Mouse (Mus musculus) c-Kit-positive CD71-negative TER-119-negative erythroid progenitor cells, embryonic 14.5 days (primary cell): ENCODE results near the gene Mtor.
A peak's percentile ranks its signal among the peaks of the same experiment; 100 is the strongest.

ENCODE experiments used
- DNase-seq: peaks from one replicate; pipeline ENCODE4 v3.0.0-alpha.2; 2013; ENCODE audit warnings: low read depth

Gene Mtor

DNA sequence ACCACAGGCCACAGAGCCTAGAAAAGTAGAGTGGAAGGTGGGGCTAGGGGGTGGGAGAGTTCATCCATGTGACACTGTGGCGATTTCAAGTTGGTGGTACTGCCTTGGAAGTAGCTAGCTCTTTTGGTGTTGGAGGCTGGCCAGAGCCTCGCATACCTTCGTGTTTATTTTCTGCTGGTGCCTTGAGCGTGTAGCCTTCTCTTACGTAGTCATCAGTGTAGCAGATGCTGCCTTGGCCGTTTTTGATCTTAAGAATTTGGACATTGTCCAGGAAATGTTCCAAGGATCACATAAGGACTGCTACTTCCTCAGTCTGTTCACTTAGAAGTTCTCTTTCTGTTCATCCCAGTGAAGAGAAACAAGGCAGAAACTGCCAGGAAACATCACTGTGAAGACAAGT is 42.1 kb downstream of the Mtor start:
- no peak for DNase-seq

DNA sequence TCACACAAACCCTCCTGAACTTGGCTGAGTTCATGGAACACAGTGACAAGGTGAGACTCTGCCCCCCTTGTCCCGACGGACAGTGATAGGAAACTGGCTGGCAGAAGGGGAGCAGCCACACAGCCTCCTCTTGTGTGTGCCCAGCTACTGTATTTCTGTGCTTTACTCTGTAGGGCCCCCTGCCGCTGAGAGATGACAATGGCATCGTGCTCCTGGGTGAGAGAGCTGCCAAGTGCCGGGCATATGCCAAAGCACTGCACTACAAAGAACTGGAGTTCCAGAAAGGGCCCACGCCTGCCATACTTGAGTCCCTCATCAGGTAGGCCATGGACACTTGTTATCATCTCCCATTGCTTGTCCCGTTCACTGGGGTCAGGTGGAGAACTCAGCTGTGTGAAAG is 43.0 kb downstream of the Mtor start:
- DNase-seq = no peak

DNA sequence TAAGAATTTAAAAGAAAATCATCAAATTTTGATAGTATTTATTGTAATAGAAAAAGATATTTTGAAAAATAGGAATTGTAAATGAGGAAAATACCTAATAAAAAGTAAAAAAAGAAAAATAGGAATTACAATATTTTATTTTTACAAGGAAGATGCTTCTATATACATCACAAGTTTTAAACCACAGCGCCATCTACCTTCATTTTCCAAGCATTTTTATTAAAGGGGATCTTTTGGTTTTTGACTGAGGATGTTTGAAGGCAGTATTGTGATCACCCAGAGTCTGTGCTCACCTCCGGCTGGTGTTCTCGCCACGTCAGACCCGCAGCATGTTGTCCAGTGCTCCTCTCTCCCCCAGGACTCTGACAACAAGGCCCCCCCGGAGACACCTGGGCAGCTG is 46.7 kb downstream of the Mtor start:
- DNase-seq = no peak

DNA sequence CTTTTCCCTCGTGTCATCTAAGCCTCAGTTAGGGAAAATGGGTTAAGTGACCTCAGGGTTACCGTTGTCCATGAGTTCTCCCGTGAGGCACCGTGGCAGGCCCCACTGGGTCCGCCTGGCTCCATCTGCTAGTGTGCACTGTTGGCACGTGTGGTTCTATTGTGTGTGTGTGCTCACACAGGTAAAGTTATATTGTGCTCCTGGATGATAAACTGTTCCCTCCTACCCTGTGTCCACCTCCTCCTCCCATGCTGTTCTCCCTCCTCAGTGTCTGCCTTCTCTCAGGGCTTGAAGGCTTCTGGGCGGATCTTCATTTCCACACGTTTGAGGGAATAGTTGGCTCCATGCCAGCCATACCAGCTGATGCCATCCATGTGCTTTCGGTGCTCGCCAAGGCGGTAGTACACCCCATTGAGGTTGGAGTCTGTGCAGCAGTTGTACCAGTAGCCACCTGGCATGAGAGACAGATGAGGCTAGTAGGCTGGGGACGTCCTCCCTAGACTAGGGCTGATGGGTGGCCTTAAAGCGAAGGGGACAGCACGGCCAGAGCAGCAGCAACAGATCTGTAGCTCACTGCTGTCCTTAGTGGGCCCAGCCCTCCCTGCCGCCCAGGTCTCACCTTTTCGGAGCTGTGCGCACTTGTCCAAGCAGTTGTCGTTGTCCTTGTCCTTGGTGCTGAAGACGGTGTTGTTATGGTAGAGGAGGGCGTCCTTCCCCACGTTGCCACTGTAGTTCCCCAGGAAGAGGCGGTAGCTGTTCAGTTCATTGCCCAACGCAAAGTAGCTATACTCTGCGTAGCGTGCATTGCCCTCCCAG is 47.7 kb downstream of the Mtor start:
- DNase-seq = no peak

DNA sequence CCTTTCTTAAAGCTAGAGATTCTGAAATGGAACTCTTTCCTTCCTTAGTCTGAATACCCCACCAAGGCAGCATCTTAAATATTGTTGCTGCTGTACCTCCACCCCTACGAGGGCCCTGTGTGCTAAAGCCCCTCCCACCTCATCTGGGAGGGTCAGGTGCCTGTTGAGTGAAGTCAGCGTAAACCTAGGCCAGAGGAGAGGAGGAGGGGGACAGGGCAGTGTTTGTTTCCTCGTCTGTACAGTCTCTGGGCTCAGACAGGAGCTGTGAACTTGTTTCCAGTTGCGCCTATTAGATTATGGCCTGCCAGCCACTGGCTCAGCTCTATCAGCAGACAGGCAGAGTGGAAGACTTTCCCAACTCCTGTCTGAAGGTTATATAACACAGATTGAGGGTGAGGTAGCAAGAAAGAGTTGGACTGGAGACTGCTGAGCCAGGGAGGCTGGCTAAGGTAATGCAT is 52.0 kb downstream of the Mtor start, which contains the start of gene Angptl7:
Gene Angptl7 (minus strand): TSS at position 51 of the 458 bp plus-strand sequence.
- no peak for DNase-seq

DNA sequence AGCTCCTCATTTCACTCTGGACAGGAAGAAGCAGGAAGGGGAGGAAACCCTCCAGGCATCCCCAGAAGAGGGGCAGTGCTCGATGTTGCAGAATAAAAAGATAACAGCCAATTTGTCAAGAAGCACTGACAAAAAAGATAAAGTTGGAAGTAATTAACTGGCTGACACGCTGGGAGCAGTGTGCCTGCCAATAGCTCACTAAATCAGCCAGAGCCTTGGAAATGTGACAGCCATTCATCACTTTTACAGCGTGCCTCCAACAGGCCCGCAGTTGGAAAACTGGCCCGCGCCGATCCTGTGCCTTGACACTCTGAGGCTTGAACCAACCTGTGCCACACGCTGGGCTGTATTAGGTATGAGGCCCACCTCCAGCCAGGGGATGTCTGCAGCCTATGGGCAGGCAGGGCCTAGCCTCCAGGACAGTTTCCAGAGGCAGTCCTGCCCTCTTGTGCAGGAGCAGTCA is 56.1 kb downstream of the Mtor start:
- DNase-seq = no peak

DNA sequence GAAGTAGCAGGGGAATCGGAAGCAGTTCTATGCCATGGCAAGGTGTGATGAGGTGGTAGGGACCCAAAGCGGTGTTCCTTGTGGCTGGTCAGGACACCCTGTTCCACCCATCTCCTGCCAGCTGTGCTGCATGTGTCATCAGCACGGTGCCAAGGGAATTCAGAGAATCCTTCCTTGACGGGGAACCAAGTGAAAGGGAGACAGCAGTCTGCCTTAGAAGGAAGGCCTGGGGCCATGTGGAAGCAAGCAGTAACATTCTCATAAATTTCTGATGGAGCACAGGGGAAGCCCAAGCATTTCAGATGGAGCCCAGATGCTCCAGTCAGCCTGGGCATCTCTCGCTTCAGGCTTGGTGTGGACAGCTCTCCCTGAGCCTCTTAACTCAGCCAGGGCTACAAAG is 59.2 kb downstream of the Mtor start:
- no peak for DNase-seq

DNA sequence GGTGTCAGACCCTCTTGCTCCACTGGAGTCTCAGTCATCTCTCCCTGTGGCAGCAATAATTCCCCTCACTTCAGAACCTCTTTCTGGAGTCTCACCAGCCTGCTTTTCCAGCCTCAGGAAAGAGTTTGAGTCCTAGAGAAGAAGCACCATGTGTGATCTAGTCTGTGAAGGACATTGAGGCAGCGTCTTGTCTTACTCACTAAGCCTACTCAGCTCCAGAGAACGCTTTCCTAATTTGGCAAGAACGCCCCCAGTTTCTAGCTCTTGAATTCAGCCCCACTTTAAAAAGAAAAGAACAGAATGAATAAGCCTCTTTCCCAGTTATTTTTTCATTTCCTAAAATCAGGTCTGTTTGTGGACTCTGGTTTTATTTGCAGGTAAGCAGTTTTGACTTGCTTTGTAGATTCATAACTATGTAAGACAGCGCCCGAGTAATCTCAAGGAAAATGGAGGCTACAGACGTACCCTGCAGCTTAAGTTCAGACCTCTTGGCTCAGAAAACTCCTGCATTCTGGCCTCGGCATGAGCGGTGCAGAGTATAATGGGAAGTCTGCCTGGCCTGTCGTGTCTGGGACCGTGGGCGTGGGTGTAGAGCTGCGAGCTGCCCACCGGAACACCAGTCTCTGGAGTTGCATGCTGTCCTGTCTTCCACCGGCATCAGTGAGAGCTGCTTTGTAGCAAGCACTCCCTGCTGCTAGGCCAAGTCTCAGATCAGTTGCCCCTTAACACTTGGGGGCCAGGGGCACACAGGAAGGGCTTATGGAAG is 59.9 kb downstream of the Mtor start:
- no peak for DNase-seq

DNA sequence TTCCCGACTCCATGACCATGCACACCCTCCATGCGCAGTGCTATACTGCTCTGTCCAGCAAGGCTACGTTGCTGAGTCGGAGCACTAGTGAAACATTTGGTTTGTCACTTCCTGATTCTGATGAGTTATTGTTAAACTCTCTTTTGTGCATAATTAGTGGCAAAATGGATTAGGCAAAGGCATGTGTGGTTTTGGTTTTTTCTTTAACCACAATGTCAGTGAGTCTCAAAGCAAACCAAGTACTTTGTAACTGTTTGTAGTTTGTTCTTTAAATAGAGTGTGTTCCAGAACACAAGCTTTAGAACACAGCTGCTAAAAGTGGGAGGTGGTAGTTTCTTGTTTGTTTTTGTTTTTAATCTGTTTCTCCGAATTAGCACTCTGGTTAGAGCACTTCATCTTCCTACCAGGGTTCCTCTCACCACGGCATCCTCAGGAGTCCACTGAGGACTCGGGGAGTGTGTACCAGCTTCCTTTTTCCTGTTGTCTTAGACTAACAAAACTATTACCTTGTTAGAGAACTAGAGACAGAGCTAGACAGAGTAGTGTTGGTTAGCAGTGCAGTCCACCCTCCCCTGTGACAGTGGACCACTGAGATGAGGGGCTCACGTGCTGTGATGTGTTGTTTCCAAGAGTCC is 61.2 kb downstream of the Mtor start:
- peak; percentile 9 for DNase-seq

DNA sequence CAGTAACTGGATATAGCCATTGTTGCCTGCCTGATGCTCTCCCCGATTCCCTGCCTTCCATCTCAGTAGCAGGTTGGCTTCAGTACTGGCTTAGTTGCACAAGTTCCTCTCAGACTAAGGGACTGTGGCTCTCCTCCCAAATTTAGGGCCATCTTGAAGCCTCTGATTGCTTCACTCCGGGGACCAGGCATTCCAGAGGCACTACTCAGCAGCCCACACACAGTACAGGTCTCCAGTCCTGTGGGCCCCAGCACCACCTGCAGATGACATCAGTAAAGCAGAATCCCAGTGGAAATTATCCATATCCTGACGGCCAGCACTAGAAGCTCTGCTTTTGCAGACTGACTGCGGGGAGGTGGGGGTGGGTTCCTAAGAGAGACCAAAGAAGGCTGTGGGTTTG is 62.3 kb downstream of the Mtor start:
- no peak for DNase-seq

DNA sequence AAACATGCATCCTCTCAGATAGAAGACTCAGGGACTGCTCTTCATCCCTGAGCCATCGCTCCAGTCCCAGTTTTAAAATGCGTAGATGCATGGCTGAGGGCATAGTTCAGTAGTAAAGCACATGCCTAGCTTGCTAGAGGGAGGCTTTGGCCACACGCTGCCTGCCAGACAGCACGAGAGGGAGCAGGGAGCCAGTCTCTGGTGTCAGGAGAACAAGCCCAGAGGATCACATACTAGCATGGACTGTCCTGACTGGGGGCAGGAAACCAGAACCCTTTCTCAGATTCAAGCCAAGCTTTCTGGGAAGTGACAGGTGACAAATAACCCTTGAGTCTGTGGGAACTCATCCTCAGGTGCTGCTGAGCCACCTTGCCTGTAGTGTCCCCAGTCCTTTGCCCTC is 62.9 kb downstream of the Mtor start:
- DNase-seq = no peak

DNA sequence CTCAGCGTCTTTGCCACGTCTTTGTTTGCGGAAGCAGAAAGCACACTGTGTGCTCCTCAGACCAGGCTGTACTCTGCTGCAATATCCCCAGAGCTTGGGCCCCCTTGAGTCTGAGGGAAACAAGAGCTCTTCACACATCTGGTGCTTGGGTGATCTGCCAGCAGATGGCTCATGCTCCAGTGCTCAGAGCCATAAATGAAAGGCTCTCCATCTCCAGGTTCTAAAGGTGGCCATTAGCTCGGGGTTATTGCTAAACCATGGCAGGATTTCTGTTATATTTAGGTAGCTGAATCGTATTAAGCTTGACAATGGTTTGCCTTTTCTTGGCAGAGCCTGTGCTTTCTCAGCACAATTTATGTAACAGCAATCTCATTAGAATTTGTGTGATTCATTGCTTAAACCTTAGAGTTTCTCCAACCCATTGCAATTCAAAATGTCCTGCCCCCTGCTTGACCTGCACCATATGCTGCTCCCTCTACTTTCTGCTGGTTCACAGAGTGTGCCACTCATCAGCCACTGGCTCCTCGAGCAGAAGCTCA is 64.7 kb downstream of the Mtor start:
- DNase-seq = no peak

DNA sequence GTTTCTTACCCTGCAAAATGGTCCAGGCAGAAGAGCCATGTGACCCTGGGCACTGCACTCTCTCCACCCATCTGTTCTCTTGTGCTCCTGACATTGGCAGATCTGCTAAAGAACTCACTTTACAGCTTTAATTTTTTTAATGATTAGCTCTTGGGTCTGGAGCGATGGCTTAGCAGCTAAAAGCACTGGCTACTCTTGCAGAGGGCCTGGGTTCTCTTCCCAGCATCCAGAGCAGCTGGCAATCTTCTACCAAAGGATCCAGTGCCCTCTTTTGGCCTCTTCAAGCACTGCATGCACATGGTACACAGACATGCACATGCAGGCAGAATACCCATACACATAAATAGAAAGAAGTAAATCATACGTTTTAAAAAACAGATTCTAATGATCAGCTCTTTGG is 66.9 kb downstream of the Mtor start:
- DNase-seq = no peak

DNA sequence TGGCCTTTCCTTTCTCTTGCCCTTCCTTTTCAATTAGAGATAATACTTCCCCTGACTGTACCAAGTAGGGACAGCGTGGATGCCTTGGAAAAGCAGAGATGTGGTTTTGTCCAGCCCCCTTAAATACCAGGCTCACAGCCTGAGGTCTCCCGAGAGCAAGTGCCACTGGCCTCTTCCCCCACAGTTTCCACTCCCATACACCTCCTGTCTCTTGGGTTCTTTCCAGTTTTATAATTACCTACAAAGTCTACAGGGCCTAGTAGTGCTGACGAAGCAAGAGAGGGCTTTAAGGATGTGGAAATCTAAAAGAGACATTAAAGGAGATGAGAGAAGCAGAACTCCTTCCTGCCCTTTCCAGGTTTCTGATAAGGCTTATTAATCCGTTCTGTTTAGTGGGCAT is 69.4 kb downstream of the Mtor start:
- no peak for DNase-seq

DNA sequence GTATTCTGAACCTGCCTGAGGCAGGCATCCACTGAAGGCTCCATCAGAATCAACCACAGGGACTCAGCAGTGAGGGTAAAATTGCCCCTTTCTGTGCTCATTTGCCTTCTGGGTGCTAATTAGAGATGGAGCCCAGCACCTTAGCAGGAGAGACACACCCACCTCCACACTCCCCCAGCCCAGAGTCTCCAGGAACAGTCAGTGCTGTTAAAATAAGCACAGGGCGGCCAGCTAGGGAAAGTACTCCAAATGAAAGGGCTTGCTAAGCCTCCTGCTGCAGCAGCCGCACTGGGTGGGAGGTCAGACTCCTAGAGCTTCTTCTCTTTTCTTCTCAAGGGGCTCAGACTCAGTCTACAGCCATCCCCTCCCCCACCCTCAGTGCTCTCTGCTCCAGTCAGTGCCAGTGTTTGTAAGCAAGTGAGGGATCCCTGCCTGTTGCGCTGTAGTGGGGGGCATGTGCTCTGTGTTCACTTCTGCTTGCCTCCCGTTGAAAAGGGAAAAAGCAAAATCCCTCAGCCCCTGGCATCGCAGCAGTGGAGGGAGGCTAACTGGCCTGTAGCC is 69.9 kb downstream of the Mtor start:
- no peak for DNase-seq

DNA sequence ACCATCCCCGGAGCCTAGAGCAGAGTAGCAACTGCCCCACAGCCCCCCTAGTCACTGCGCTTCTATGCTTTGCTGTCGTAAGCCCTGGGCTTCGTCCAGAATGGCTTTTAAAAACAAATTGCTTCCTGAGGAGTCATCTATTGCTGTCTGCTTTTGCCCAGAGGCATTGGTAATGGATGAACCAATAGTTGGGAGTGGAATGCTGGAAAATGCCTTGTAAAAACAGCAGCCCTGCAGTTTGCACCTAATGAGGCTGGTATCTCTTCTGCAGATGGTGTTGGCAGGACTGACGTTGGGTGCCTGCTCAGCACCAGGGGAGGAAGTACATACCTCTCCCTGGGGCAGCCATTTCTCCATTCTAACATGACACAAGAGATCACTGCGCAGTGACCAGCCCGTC is 75.1 kb downstream of the Mtor start:
- no peak for DNase-seq

DNA sequence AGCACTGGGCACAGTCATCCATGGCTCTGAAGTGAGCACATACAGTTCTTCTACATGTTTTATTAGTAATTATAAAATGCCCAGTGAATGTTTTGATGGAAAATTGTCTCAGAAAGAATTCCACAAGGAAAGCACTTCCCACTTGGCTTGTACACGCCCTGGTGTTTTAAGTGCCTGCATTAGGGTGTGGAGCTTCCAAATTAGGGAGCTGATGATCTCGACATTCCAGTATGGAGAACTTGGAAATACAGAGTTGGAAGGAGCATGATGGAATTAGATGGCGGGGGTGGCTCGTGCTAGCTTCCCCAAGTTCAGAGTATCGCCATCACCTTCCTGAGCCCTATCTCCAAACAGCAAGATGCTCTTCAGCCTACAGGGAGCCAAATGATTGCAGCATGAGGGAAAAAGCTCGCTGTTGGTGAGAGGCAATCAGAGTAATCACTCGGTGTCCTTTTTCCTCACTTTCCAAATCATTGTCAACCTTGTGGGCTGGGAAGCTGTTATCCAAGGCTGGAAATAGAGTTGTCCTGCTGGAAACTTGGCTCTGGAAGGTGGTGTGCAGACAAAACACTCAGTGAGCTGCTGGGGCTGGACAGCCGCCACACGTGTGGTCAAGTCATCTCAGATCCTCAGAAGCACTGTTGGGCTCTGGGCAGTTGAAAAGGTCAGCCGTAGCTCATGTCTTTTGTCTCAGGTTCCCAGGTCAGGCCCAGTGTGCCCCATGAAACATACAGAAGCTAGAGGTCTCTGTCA is 78.9 kb downstream of the Mtor start:
- DNase-seq = no peak

DNA sequence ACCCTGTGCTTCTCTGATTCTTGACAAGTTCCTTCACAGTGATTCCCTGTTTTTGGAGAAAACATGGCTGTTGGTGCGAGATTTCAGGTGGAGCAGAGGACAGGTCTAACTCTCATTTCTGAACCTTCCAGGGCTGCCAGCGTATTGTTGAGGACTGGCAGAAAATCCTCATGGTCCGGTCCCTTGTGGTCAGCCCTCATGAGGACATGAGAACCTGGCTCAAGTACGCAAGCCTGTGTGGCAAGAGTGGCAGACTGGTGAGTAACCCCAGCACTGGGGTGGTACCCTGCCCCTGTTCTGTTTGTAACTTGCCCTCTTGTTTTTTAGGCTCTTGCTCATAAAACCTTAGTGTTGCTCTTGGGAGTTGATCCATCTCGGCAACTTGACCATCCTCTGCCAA is 81.9 kb downstream of the Mtor start:
- DNase-seq = no peak

DNA sequence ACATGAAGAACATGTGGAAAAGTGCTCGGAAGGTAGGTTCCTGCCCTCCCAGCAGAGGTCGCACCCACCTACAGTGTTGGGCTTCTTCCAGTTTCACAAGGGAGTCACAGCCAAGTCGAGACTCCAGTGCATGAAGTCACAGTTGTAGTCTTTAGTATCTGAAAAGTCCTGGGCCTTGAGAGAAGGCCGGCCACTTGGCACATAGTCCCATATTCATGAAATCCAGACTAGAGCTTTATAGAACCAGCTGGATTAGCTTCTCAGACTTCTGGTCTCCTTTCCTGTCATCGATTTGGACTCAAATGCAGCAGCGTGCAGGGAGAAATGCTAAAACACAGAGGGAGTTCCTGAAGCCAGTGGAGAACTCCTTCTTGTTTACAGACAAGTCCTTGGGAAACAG is 82.4 kb downstream of the Mtor start:
- DNase-seq = no peak

DNA sequence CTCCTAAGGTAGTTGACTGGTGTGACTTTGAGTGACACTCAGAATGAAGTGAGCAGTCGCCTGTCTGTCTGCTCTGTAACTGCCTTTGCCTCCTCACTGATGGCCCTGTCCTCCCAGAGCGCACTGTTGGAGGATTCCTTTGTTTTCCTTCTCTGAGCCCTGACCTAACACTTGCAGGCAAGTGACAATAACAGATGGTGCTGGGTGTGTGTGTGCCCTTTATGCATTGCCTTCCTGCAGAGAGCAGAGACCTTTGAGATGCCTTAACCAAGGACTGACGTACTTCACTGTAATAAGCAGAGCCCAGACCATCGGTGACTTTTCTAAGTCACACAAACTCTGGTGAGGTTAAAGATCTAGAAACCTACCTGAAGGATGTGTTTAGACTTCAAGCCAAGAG is 82.9 kb downstream of the Mtor start:
- no peak for DNase-seq

DNA sequence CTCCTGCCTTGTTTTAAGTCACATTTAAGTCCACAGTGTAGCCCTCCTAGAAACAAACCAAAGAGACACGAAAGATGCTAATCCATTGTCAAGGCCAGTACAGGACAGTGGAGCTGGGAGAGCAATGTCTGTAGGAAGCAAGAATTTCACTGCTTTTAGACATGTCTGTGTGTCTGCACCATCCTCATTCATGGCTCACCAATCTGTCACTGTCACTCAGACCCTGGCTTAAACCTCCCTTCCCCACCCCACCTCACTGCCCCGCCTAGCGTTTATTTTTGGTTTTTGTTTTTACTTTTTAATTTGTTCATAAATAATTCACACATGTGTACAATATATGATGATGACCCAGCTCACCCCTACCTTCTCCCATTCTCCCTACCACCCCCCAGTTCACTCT is 84.1 kb downstream of the Mtor start:
- DNase-seq = no peak
